Comparison of ENCODE assay signal across 13 mouse cellular contexts in genomic region chr3:81802096-81802495, GRCm38 (mm10).
"Had no signal": no experiment of that assay in that cellular context is flagged by ENCODE, and none has a peak within 500 bp of the region (broad histone marks: within the 10 kb centered on the region; RNA-seq: fewer than 3 reads in every experiment).

No protein-coding gene starts in this region.

- DNase-seq: kidney, adult 18-20 months; kidney, postnatal 10 days; kidney, postnatal 4 days; lung, adult 2 months; lung, postnatal 36 days; right cerebral cortex, adult 18-20 months; right cerebral cortex, postnatal 25 days; thymus, postnatal 4 days had no signal

- H3K9me3 ChIP-seq: limb, embryonic 10.5 days; liver, embryonic 15.5 days had no signal

- ATAC-seq: lung, postnatal 0 days had no signal

- H3K4me2 ChIP-seq: liver, embryonic 11.5 days; liver, embryonic 15.5 days had no signal

- H3K4me3 ChIP-seq: layer of hippocampus, adult 2 months; limb, embryonic 10.5 days; liver, embryonic 15.5 days had no signal

- H3K36me3 ChIP-seq: limb, embryonic 10.5 days; liver, embryonic 15.5 days had no signal

- H3K4me1 ChIP-seq: liver, embryonic 15.5 days had no signal

- H3K27ac ChIP-seq: layer of hippocampus, adult 2 months; limb, embryonic 10.5 days; liver, embryonic 15.5 days had no signal

- H3K9ac ChIP-seq: liver, embryonic 15.5 days had no signal

- H3K27me3 ChIP-seq: liver, embryonic 15.5 days had no signal
